Mouse (Mus musculus) frontal cortex, adult 2 months (tissue): ENCODE results near the gene Donson. TPM values are rescaled to one million over a fixed set of nuclear protein-coding genes. Genes with fewer than 3 reads are reported as not detected.

Experiments used
- DNase-seq, 2 experiments: peaks; one replicate each; pipeline ENCODE4 v3.0.0; 2022; ENCODE audit warnings: low spot score in 1 of 2; ENCODE audit errors: extremely low spot score in 1 of 2
- polyA plus RNA-seq: library from polyadenylated mRNA; depleted of rRNA; stranded (reverse); fragments of >200 nt; gene quantifications from 2 replicates; pipeline ENCODE4 v1.2.3, GENCODE M21; 2012; rRNA removed

Donson gene
- polyA plus RNA-seq: 28.6 and 30.5 TPM in 2 replicates

GRCm38 (mm10) chr16:91688619-91689334, at the start of gene Donson:
TSS of gene Donson (minus strand) at chr16:91688770.
- peak; percentile 71 to 94 for DNase-seq

GRCm38 (mm10) chr16:91736046-91736816, 47.7 kb upstream of the Donson start:
- DNase-seq: no peak

- DNase-seq: no peak
Measured at GRCm38 (mm10) chr16:91734771-91735170, 46.2 kb upstream of the Donson start.

GRCm38 (mm10) chr16:91732816-91733215, 44.2 kb upstream of the Donson start:
- no peak for DNase-seq

GRCm38 (mm10) chr16:91730446-91730845, 41.9 kb upstream of the Donson start:
- DNase-seq: no peak

GRCm38 (mm10) chr16:91729821-91730441, 41.4 kb upstream of the Donson start:
- peak in 1 of 2 experiments; percentile 34 for DNase-seq

GRCm38 (mm10) chr16:91729066-91729482, 40.5 kb upstream of the Donson start, which contains the start of gene Itsn1:
TSS of gene Itsn1 (plus strand) at chr16:91729281.
- DNase-seq: peak; percentile 97

GRCm38 (mm10) chr16:91728123-91729065, 39.8 kb upstream of the Donson start, which contains the start of gene Cryzl1:
TSS of gene Cryzl1 (minus strand) at chr16:91728975.
- peak; percentile 99 for DNase-seq

GRCm38 (mm10) chr16:91727433-91727832, 38.9 kb upstream of the Donson start:
- no peak for DNase-seq

- DNase-seq: peak in 1 of 2 experiments; percentile 68
Measured at GRCm38 (mm10) chr16:91724247-91724646, 35.7 kb upstream of the Donson start.

- DNase-seq: no peak
Measured at GRCm38 (mm10) chr16:91717399-91717798, 28.8 kb upstream of the Donson start.

GRCm38 (mm10) chr16:91716927-91717349, 28.4 kb upstream of the Donson start:
- no peak for DNase-seq

GRCm38 (mm10) chr16:91710241-91710640, 21.7 kb upstream of the Donson start:
- no peak for DNase-seq

- DNase-seq: peak in 1 of 2 experiments; percentile 44
Measured at GRCm38 (mm10) chr16:91704603-91705340, 16.2 kb upstream of the Donson start.

- no peak for DNase-seq
Measured at GRCm38 (mm10) chr16:91702771-91703188, 14.2 kb upstream of the Donson start.

GRCm38 (mm10) chr16:91701908-91702307, 13.3 kb upstream of the Donson start:
- DNase-seq: no peak

GRCm38 (mm10) chr16:91698995-91699394, 10.4 kb upstream of the Donson start:
- no peak for DNase-seq

- DNase-seq: no peak
Measured at GRCm38 (mm10) chr16:91695108-91695755, 6.7 kb upstream of the Donson start.
